Mouse (Mus musculus) spleen, postnatal 36 days (tissue): ENCODE results near the gene Fbxo47.

Source experiments
- DNase-seq, 2 experiments: peaks; one replicate each; pipeline ENCODE4 v3.0.0; 2022; ENCODE audit warnings: low spot score in 2 of 2, mixed read lengths in 1 of 2

Fbxo47 gene

DNA sequence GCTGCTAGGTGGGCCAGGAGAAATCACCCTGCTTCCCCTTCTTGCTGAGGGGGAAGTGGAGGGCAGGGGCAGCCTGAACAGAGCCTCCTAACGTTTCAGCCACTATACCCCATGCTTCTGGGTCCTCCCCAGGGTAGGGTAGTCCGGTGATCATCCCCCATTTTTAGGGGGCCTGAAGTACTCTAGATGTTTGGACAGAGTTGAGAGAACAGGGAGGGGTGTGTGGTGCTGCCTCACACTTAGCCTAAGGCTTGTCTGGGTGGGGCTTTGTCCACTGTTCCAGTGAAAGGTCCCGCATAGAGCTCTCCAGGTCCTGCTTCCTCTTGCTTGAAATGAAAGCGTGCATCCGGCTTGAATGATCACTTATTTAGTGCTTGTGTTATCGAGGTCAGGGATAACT, 53.5 kb downstream of the Fbxo47 start:
- no peak for DNase-seq

DNA sequence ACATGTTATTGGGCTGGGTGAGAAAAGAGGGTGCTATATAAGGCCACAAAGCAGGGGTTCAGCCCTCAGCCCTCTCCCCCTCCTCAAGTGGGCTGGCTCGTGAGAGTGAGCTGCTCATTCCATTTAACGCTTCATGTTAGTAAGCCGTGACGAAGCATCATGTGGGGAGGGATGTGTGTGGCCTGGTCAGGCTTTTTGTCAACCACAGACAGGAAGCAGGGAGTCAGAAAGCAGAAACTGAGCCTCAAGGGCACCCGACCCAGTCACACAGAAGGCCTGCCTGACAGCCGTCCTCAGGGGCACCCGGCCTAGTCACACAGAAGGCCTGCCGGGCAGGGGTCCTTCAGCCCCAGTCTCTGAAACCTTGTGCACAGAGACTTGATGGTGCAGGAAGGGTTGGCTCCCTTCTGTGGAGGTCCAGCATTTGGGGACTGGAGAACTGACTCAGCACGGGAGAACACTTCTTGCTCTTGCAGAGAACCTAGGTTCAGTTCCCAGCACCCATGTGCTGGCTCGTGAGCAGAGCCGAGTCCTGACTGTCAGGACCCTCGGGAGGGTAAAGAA, 54.0 kb downstream of the Fbxo47 start:
- DNase-seq: peak; percentile 78 to 79

GRCm38 (mm10) chr11:97829365-97829764, 54.6 kb downstream of the Fbxo47 start:
- DNase-seq: no peak

- DNase-seq: no peak
Observed at GRCm38 (mm10) chr11:97827654-97828053, 56.3 kb downstream of the Fbxo47 start.

DNA sequence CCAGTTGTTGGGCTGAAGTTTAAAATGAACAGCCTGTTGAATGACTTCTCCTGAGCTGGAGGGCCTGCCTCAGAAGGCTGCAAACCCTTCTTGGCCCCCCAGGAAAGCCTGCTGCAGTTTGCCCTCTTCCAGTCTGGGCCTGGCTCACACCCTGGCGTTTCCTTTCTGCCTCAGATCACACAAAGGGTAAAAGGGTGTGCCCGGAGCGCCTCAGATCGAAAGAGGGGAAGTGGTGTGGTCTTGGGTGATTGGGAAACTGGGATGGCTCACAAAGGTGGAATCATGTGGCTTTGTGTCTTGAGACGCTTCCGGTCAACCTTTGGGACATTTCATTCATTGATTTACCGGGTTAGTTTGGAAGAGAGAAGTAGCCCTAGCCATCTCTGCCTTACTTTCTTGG, 57.5 kb downstream of the Fbxo47 start:
- peak in 1 of 2 experiments; percentile 40 for DNase-seq

DNA sequence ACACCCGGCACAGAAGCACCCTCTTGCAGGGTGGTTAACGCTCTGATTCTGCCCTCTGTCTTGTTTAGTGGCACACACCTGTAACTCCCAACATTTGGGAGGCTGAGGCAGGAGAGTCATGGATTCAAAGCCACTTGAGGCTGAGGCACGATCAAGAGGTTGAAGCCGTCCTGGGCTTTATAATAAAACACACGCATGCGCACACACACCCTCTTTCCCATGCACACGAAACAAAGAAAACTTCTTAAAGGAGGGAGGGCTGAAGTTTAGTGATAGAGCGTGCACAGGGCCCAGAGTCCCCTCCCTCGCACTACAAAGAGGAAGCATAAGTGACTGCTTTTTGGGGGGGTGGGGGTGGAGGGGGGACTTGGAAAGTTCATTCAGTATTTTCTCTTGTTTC, 58.0 kb downstream of the Fbxo47 start:
- no peak for DNase-seq

GRCm38 (mm10) chr11:97825295-97825694, 58.7 kb downstream of the Fbxo47 start:
- DNase-seq: peak; percentile 70

DNA sequence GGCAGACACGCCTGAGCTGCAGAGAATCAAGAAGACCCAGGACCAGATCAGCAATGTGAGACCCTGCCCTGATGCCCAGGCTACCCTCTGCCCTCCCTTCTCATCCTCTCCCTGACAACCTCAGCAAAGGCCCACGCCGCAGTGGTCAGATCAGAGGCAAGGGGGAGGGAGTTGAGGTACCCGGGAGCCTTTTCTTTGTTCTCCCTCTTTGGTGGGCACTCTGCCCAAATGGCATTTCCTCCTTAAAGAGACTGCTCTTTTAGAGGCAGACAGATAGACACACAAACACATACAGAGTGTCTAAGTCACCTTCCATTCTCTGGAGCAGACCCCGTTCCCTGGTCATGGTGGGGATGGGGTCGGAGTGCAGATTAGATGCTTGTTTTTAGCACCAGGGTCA, 59.1 kb downstream of the Fbxo47 start:
- DNase-seq: no peak

DNA sequence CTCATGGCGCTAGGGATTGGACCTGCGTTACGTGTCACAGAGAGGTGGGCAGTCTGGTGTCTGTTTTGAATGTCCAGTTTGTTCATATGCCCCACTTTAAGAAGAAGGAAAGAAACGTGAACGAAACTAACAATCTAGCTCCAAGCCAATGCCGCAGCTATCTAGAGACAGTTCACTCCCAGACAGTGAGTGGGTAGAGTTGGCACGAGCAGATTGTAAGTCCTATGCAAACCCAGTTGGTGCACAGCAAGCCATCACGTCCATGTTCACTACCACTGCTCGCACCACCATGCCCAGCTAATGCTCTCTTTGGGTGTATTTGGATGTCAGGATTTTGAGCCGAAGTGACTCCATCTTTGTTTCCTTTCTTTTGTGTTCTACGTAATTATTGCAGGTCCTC, 59.8 kb downstream of the Fbxo47 start:
- DNase-seq: no peak

- no peak for DNase-seq
Observed at GRCm38 (mm10) chr11:97822840-97823603, 60.9 kb downstream of the Fbxo47 start.

DNA sequence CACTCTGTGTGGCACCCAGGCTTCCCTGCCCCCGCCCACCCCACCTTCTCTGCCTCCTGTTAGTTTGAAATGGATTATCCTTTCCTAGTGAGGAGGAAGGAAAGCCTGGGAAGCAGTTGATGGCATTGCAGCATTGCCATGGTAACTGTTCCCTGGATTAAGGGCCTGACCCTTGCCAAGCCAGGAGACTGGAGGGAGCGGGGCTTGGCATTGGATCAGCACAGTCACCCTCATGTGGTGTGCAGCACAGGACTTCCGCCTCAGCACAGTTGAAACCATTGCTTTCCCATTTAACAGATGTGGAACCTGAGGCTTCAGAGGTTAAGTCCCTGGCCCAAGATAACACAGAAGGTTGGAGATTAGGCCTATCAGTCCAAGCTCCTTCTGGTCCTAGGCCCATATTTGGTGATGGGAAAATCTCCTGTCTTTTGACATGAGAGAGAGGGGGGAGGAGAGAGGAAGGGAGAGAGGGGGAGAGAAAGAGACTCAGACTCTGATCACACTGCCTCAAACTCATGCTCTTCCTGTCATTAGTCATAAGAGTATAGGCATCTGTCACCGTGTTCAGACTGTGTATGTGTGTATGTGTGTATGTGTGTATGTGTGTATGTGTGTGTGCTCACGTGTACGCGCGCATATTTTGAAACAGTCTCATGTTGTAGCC, 62.4 kb downstream of the Fbxo47 start:
- no peak for DNase-seq

- no peak for DNase-seq
Observed at GRCm38 (mm10) chr11:97820840-97821239, 63.1 kb downstream of the Fbxo47 start.

DNA sequence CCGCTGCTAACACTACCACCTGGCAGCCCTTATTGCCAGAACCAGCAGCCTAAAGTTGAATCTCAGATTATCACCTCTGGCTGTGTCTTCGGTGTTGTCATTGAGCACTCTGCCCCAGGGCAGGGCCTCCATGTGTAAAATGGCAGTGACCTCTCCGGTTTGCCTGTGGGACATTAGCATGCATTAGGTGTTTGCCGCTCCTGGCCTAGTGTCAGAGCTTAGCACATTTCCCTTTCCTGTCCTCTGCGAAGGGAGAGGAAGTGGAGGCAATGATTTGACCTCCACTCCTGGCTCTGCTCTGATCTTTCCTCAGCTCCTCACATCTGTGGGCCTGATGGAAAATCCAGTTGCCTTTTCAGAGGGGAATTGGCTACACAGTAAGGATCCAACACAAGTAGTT, 64.0 kb downstream of the Fbxo47 start:
- no peak for DNase-seq

- no peak for DNase-seq
Observed at GRCm38 (mm10) chr11:97819102-97819501, 64.9 kb downstream of the Fbxo47 start.

DNA sequence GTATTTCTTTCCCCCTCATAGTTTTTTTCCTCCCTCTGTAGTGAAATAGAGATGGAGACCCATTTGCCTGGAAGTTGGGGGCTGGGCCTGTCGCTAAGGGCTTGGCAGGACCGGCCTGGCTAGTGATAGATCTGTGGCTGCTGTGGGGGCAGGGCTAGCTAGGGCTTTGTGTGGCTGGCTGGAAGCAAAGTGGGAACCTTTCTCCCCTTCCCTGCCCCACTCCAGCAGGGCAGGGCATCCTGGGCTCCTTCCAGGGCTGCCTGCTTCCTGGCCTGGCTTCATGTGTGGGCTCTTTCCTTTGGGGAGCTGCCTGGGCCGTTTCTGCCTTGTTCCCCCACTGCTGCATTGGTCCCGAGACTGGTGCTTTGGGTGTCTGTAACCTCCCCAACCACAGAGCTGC, 65.4 kb downstream of the Fbxo47 start:
- DNase-seq: no peak

DNA sequence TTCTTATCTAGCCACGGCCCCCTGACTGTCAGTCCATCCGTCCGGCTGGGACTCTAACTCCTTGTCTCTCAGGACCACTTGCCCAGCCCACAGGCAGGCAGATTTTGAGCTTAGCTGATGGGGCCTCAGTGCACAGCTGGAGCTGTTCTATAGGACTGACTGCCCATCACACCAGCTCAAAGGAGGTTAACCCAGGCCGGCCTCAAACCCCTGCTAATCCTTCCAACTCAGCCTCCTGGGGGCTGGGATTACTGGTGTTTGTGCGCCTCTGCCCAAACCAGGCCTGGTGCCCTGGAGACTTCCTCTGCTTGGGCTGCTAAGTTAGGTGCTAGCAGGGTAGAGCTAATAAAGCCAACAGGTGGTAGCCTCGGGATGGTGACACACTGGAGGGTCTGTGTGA, 66.0 kb downstream of the Fbxo47 start:
- no peak for DNase-seq

DNA sequence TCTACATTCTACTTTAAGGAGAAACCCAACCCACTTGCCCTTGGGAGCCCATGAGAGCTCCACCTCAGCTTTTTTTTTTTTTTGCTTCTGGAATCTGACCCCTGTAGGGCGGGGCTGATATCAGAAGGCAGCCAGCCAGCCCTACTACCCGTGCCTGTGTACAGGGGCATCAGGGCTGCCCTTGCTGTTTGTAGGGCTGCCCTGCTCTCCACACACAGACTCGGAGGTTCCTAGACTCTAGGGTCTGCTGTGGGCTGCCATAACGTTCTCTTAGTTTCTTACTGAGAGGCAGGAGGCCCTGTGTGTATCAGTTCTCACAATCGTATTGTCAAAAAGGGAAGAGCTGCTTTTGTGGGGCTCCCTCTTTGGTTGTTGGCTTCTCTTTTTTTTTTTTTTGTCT, 66.6 kb downstream of the Fbxo47 start:
- DNase-seq: no peak

GRCm38 (mm10) chr11:97816916-97817315, 67.0 kb downstream of the Fbxo47 start:
- DNase-seq: no peak

DNA sequence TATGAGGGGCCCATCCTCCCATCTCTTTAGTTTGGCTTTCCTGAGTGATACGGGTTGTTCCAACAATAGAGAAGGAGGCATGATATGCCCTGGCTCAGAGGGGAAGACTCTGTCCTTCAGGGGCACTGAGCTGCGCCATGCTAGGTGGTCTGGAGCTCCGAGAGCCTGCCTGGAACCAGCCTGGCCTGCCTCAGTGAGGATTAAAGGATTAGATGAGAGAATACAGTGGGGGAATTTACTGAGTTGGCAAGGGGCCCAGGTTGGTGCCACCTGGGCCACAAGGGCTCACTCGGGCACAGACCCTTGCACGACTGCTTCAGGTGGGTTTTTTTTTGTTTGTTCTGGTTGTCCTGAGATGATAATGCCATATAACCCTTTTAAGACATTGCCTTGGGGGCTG, 67.8 kb downstream of the Fbxo47 start:
- DNase-seq: no peak

GRCm38 (mm10) chr11:97815736-97816135, 68.2 kb downstream of the Fbxo47 start:
- no peak for DNase-seq

DNA sequence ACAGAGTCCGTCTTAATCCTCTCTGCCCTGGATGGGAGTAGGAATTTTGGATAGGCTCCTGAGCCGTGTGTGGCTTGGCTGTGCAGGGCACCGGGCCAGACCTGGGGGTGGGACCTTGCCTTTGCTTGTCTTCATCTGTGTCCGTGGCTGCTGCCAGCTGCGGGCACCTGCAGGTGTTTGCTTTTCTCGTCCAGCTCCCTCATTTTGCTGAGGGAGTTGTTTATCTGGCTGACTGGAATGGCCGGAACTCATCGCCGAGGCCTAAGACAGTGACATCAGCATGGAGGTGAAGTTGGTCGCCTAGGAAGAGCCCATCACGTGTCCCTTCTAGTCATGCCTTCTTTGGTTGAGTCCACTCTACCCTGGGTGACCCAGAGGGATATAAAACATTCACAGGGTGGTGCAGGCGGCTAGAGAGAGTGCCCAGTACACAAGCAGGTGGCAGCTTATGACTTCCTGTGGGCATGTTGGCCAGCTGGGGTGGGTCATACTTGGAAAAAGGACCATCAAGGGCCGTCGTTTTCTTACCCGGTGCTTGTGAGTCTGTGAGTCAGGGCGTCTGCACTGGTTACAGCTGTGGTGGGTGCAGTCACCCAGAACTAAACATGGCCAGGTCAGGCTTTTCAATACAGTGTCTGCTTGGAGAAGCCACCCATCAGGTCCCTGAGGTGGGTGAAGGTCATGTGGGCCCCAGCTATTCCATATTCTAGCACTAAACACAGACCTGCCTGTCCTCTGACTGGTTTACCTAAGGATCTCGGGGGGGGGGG, 70.0 kb downstream of the Fbxo47 start:
- DNase-seq: no peak

GRCm38 (mm10) chr11:97813085-97813484, 70.9 kb downstream of the Fbxo47 start:
- DNase-seq: no peak
